Mouse (Mus musculus) embryonic fibroblast, embryonic 13.5 days (primary cell): ENCODE data around the gene Cerk.

Experiments
- CTCF ChIP-seq: IDR thresholded peaks from 2 replicates; pipeline ENCODE4 v1.5.1; 2011; ENCODE audit warnings: mild to moderate bottlenecking, control low read depth, low read length, moderate library complexity, borderline replicate concordance; ENCODE audit not compliant: insufficient read depth
- POLR2A ChIP-seq: IDR thresholded peaks from 2 replicates; pipeline ENCODE4 v1.6.1; 2011; ENCODE audit warnings: low read depth, mild to moderate bottlenecking, control low read depth, low read length, moderate library complexity

DNA sequence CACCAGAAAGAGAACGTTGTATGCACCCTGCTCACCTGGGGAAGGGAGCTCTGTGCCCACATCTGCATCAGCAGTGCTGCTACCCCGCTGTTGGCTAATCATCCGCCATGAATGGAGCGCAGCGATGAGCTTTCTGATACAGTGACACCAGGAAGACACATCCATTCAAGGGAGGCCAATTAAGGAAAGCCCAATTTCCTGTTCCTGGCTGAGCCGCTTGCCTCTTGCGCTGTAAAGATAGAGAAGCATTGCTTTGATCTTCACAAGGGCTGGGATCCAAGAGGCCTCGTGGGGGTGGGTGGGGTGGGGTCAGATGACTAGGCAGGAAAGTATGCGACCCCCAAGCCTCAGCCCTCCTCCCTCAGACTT lies 72.6 kb downstream of the Cerk start:
- TF ChIP-seq POLR2A: no peak
- TF ChIP-seq CTCF: no peak
